Mouse (Mus musculus): ENCODE measurements at regions not wholly inside any gene's neighbourhood (a gene's known extent, or its start where the extent isn't known, plus 50 kb on each side); places are given as distances from the start of the nearest gene placed in this dataset.
A peak's percentile ranks its signal among the peaks of the same experiment; 100 is the strongest.

DNA sequence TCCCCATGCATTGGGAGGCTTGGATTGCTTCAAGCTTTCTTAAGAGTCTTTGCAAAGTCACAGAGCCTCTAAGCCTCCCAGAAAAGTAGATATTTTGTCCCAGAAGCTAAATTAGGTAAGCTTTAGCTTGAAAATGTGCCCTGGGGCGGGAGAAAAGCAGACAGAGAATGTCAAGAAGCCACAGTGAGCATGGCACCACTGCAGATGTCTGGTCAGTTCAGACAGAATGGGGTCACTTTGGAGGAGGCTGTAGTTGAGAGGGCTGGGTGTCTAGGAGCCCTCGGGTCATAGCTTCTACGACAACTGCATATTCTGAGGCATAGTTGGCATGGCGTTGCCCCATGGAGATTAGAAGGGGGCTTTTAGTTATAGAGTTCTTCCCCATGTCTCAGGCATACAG, 328.6 kb upstream of the Npvf start:
- TF ChIP-seq POLR2A (IDR thresholded peaks at IDR 0.05; ENCODE audit: extremely low read depth, insufficient read depth, low read length) (no peak), CTCF (IDR thresholded peaks at IDR 0.05; ENCODE audit: low read depth, low read length) (no peak)

DNA sequence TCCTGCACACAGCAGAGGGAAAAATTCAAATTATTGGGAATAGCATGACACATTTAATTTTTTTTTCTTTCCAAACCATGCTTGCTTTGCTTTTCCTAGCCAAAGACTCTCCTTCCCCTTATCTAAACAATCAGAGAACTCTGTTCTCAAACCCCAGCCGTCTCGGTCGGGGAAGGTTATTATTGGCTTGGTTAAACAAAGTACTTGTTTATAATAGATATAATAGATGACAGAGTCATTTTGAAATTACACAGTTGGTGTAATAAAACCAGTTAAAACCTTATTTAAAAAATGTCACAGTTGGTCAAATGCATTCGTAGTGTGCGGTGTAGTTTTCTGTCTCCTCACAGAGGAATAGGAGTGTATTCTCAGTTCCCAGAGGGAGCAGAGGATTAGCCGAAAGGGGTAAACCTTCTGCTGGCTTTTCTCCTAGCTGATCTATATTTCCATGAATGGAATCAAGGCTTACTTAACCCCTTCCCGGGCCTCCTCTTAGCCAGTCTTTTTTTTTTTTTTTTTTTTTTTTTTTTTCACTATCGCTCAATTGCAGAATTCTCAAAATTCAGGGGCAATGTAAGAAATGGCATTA, 329.4 kb upstream of the Npvf start:
- no peak for DNase-seq (ENCODE audit: extremely low read depth, low read depth, low spot score)
- Histone ChIP-seq H3K36me3 (ENCODE audit: control insufficient read depth, insufficient read depth, low read length) (no peaks in the 10 kb centered on the region), H3K27ac (replicated peaks; ENCODE audit: insufficient read depth, low read depth, low read length) (no peak overlapping the region), H3K4me3 (ENCODE audit: insufficient read depth, low read depth, low read length) (no peak overlapping the region), H3K4me1 (ENCODE audit: control insufficient read depth, insufficient read depth, low read length) (peaks cover 1% of the 10 kb centered on the region; the same call in 1 of the 2 replicates), H3K27me3 (ENCODE audit: control insufficient read depth, insufficient read depth, low read length) (no peaks in the 10 kb centered on the region), H3K9ac (ENCODE audit: low read depth, low read length) (no peak overlapping the region), H3K79me2 (ENCODE audit: control insufficient read depth, insufficient read depth, low read length) (no peaks in the 10 kb centered on the region)
- 47% methylated on average over 8 of the region's 8 CpGs for WGBS
- TF ChIP-seq POLR2A (IDR thresholded peaks at IDR 0.05; ENCODE audit: extremely low read depth, insufficient read depth, low read length): no peak
- TF ChIP-seq CTCF (IDR thresholded peaks at IDR 0.05; ENCODE audit: low read depth, low read length): no peak

More for the DNA sequence above, 328.6 kb upstream of the Npvf start:
- 60% methylated on average over 4 of the region's 4 CpGs for WGBS
- H3K27ac ChIP-seq (replicated peaks; ENCODE audit: insufficient read depth, low read depth, low read length): no peak overlapping the region
- no peaks in the 10 kb centered on the region for H3K79me2 ChIP-seq (ENCODE audit: control insufficient read depth, insufficient read depth, low read length)
- no peaks in the 10 kb centered on the region for H3K27me3 ChIP-seq (ENCODE audit: control insufficient read depth, insufficient read depth, low read length)
- no peak overlapping the region for H3K4me3 ChIP-seq (ENCODE audit: insufficient read depth, low read depth, low read length)
- H3K36me3 ChIP-seq (ENCODE audit: control insufficient read depth, insufficient read depth, low read length): no peaks in the 10 kb centered on the region
- peaks cover 1% of the 10 kb centered on the region; the same call in 1 of the 2 replicates for H3K4me1 ChIP-seq (ENCODE audit: control insufficient read depth, insufficient read depth, low read length)
- no peak for DNase-seq (ENCODE audit: extremely low read depth, low read depth, low spot score)
- H3K9ac ChIP-seq (ENCODE audit: low read depth, low read length): no peak overlapping the region

DNA sequence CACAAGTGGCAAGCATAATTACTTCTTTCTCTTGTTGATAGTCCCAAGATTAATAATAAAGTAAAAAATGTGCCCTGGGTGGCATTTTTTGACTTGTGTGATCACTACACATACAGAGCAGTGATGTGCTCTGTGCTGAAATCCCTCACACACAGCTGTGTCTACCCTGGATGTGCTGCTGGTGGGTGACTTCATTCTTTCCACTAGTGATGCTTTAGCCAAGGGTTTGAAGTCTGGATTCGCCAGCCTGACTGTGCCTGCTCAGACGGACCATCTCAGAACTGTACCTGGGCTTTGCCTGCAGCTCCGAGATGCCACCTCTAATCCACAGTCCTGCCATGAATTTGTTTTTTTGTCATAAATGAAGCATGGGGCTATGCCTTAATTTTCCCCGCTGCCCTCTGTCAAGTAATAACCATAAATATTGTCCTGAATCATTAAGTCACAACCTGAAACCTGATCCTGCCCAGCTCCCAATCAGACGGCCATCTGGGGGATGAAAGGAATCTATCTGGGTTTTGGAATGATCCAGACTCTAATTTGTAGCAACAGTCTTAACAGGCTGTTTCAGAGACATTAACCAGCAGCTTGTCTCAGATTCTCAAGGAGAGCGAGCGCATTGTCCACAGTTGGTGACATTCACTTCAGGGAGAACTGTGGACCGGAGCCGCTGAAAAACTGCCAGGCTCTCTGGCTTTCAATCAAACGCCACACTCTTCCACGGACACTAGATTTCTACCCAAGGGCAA, 330.1 kb upstream of the Npvf start:
- Histone ChIP-seq H3K27ac (replicated peaks; ENCODE audit: insufficient read depth, low read depth, low read length) (no peak overlapping the region), H3K36me3 (ENCODE audit: control insufficient read depth, insufficient read depth, low read length) (no peaks in the 10 kb centered on the region), H3K4me3 (ENCODE audit: insufficient read depth, low read depth, low read length) (no peak overlapping the region), H3K4me1 (ENCODE audit: control insufficient read depth, insufficient read depth, low read length) (no peaks in the 10 kb centered on the region), H3K9ac (ENCODE audit: low read depth, low read length) (no peak overlapping the region), H3K27me3 (ENCODE audit: control insufficient read depth, insufficient read depth, low read length) (no peaks in the 10 kb centered on the region), H3K79me2 (ENCODE audit: control insufficient read depth, insufficient read depth, low read length) (no peaks in the 10 kb centered on the region)
- WGBS: 83% methylated on average over 11 of the region's 11 CpGs
- TF ChIP-seq POLR2A (IDR thresholded peaks at IDR 0.05; ENCODE audit: extremely low read depth, insufficient read depth, low read length) (no peak), CTCF (IDR thresholded peaks at IDR 0.05; ENCODE audit: low read depth, low read length) (no peak)
- DNase-seq (ENCODE audit: extremely low read depth, low read depth, low spot score): no peak

DNA sequence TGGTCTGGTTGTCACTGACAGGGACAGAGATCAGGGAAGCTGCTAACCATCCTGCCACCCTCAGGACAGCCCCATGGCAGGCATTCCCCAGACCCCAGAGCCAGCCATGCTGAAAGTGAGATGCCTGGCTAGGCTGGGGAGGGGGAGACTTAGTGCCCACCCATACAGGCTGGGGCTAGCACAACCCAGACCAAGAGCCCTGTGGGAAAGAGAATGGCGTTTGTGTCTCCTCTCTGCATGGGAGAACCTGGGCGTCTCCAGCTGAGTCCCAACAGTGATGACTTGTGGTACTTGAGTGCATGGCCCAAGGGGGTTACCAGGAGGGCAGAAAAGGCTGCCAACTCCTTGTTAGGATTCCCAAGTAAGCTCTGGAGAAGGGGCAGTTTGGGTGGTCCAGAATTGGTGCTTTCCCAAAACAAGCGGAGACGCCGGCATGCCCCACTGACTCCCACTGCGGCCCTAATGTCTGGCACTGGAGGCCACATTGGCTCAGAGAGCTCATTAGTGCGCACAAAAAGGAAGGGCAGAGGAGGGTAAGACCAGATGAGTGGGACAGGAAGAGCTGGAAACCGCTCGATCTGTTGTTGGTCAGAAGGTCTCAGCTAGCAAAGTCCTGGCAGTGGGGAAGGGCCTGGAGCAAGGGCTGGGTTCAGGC, 332.2 kb upstream of the Npvf start:
- Histone ChIP-seq H3K9ac (ENCODE audit: low read depth, low read length) (no peak overlapping the region), H3K4me3 (ENCODE audit: insufficient read depth, low read depth, low read length) (no peak overlapping the region), H3K36me3 (ENCODE audit: control insufficient read depth, insufficient read depth, low read length) (no peaks in the 10 kb centered on the region), H3K4me1 (ENCODE audit: control insufficient read depth, insufficient read depth, low read length) (no peaks in the 10 kb centered on the region), H3K27ac (replicated peaks; ENCODE audit: insufficient read depth, low read depth, low read length) (no peak overlapping the region), H3K27me3 (ENCODE audit: control insufficient read depth, insufficient read depth, low read length) (no peaks in the 10 kb centered on the region), H3K79me2 (ENCODE audit: control insufficient read depth, insufficient read depth, low read length) (no peaks in the 10 kb centered on the region)
- DNase-seq (ENCODE audit: extremely low read depth, low read depth, low spot score): peak; percentile 14
- 84% methylated on average over 9 of the region's 9 CpGs for WGBS
- TF ChIP-seq CTCF (IDR thresholded peaks at IDR 0.05; ENCODE audit: low read depth, low read length) (no peak), POLR2A (IDR thresholded peaks at IDR 0.05; ENCODE audit: extremely low read depth, insufficient read depth, low read length) (no peak)

DNA sequence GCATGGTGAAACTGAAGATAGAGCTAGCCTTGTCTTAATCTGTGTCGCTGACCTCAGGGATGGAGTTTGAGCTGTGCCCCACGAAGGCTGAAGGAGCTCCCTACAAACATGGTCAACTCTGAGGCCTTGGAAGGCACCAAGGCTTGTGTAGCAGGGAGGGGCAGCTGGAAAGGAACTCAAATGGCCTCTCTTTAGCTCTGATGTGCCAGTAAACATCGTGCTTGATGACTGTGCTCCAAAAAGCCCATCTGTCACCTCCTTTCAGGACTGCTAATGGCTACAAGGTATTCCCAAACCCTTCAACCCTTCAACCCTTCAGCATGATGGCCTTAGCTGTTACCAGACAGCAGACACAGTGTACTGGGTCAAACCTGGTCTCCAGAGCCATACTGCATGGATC, 334.3 kb upstream of the Npvf start:
- TF ChIP-seq CTCF (IDR thresholded peaks at IDR 0.05; ENCODE audit: low read depth, low read length): no peak
- TF ChIP-seq POLR2A (IDR thresholded peaks at IDR 0.05; ENCODE audit: extremely low read depth, insufficient read depth, low read length): no peak
- Histone ChIP-seq H3K27me3 (ENCODE audit: control insufficient read depth, insufficient read depth, low read length) (no peaks in the 10 kb centered on the region), H3K4me1 (ENCODE audit: control insufficient read depth, insufficient read depth, low read length) (no peaks in the 10 kb centered on the region), H3K4me3 (ENCODE audit: insufficient read depth, low read depth, low read length) (no peak overlapping the region), H3K79me2 (ENCODE audit: control insufficient read depth, insufficient read depth, low read length) (no peaks in the 10 kb centered on the region), H3K27ac (replicated peaks; ENCODE audit: insufficient read depth, low read depth, low read length) (no peak overlapping the region), H3K36me3 (ENCODE audit: control insufficient read depth, insufficient read depth, low read length) (no peaks in the 10 kb centered on the region), H3K9ac (ENCODE audit: low read depth, low read length) (no peak overlapping the region)
- DNase-seq (ENCODE audit: extremely low read depth, low read depth, low spot score): no peak
- WGBS: 69% methylated on average over 3 of the region's 3 CpGs
